In genomic region chr1:90753869-90754563, GRCm38 (mm10) we compare ENCODE assay signal across 8 mouse cellular contexts.
DNase-seq lines count a peak whose midpoint lies in the region; ATAC-seq and TF ChIP-seq lines count a peak whose summit lies in the region.

No protein-coding gene starts in this region.

- peak overlapping the region; percentile 24 for H3K4me2 ChIP-seq in embryonic facial prominence, embryonic 13.5 days
- peak overlapping the region; percentile 35 for H3K4me2 ChIP-seq in heart, postnatal 0 days (ENCODE audit: low read depth, low read length)

- H3K9ac ChIP-seq in embryonic facial prominence, embryonic 13.5 days, result 0 out of 2 replicates have a peak overlapping the region, but pooled peaks have one; percentile 27
- no peak overlapping the region; the same call in 1 of the 2 replicates for H3K9ac ChIP-seq in heart, postnatal 0 days (replicated peaks; ENCODE audit: low read depth, low read length)

- peak; percentile 35 to 49 for DNase-seq in left cerebral cortex, adult 2 months (ENCODE audit: extremely low spot score in 1 of 2, low spot score in 2 of 2)
- no peak for DNase-seq in left cerebral cortex, adult 11 months (ENCODE audit: low spot score)
- peak; percentile 82 for DNase-seq in heart, postnatal 0 days (ENCODE audit: low spot score)
- peak; percentile 29 for DNase-seq in retina, postnatal 1 day
- DNase-seq in spleen, adult 18-20 months, result no peak
- no peak for DNase-seq in gastrocnemius, postnatal 14 days

- no peaks in the 10 kb centered on the region for H3K36me3 ChIP-seq in embryonic facial prominence, embryonic 13.5 days
- H3K36me3 ChIP-seq in heart, postnatal 0 days (replicated peaks; ENCODE audit: control insufficient read depth, insufficient read depth, low read length), result no peaks in the 10 kb centered on the region

- TF ChIP-seq CTCF in left cerebral cortex, adult 2 months (IDR thresholded peaks at IDR 0.05), result no peak
- TF ChIP-seq CTCF in heart, postnatal 0 days (IDR thresholded peaks at IDR 0.05; ENCODE audit: low read depth), result no peak

- no peak for TF ChIP-seq EP300 in heart, postnatal 0 days (IDR thresholded peaks at IDR 0.05; ENCODE audit: low read depth)

- no peaks in the 10 kb centered on the region for H3K9me3 ChIP-seq in embryonic facial prominence, embryonic 13.5 days
- H3K9me3 ChIP-seq in heart, postnatal 0 days (replicated peaks; ENCODE audit: control insufficient read depth, low read length), result no peaks in the 10 kb centered on the region

- intact Hi-C loops in left cerebral cortex, adult 2 months (cut with DNase I), result no loop called here
- intact Hi-C loops in gastrocnemius, postnatal 14 days (cut with DNase I; ENCODE audit: low total_unique reads), result loop anchor here (10.0 kb wide), 1 partner anchor 99 kb away; no protein-coding TSS in a partner anchor

- ATAC-seq in embryonic facial prominence, embryonic 13.5 days (ENCODE audit: insufficient number of reproducible peaks, insufficient read depth, low FRiP score, low TSS enrichment, low read depth), result no peak
- ATAC-seq in heart, postnatal 0 days (ENCODE audit: insufficient read depth, low read depth), result peak; percentile 82
- ATAC-seq in erythroblast, adult 5-6 weeks (replicated peaks; ENCODE audit: low FRiP score, poor library complexity, severe bottlenecking), result no peak

- WGBS in embryonic facial prominence, embryonic 13.5 days, result 26% methylated on average over 17 of the region's 17 CpGs
- WGBS in heart, postnatal 0 days, result 13% methylated on average over 17 of the region's 17 CpGs

- H3K4me3 ChIP-seq in left cerebral cortex, adult 2 months, result no peak overlapping the region
- no peak overlapping the region for H3K4me3 ChIP-seq in embryonic facial prominence, embryonic 13.5 days
- no peak overlapping the region for H3K4me3 ChIP-seq in heart, postnatal 0 days (ENCODE audit: low read depth, low read length)

- H3K27ac ChIP-seq in left cerebral cortex, adult 2 months, result no peak overlapping the region
- peak overlapping the region; percentile 78 for H3K27ac ChIP-seq in embryonic facial prominence, embryonic 13.5 days
- H3K27ac ChIP-seq in heart, postnatal 0 days (ENCODE audit: low read depth), result peak overlapping the region; percentile 78

- H3K27me3 ChIP-seq in embryonic facial prominence, embryonic 13.5 days, result no peaks in the 10 kb centered on the region
- no peaks in the 10 kb centered on the region for H3K27me3 ChIP-seq in heart, postnatal 0 days (ENCODE audit: control insufficient read depth, insufficient read depth, low read length)

- H3K4me1 ChIP-seq in embryonic facial prominence, embryonic 13.5 days, result peaks cover 36% of the 10 kb centered on the region
- H3K4me1 ChIP-seq in heart, postnatal 0 days (ENCODE audit: control insufficient read depth, insufficient read depth), result peaks cover 21% of the 10 kb centered on the region

Comparison
In these comparisons a context has a peak if more than half of its experiments do, and no peak if none do; other contexts are left out.
1. DNase-seq: peak in left cerebral cortex, adult 2 months (2 of 2), heart, postnatal 0 days (single experiment) and retina, postnatal 1 day (single experiment); none in left cerebral cortex, adult 11 months (single experiment), spleen, adult 18-20 months (0 of 2) and gastrocnemius, postnatal 14 days (single experiment).